Mouse (Mus musculus) lung, adult 18-20 months (tissue): ENCODE measurements at regions not wholly inside any gene's neighbourhood (a gene's known extent, or its start where the extent isn't known, plus 50 kb on each side); places are given as distances from the start of the nearest gene placed in this dataset.

ENCODE experiments used
- DNase-seq, 2 experiments: peaks; one replicate each; pipeline ENCODE4 v3.0.0; 2022; ENCODE audit warnings: mixed read lengths in 2 of 2

DNA sequence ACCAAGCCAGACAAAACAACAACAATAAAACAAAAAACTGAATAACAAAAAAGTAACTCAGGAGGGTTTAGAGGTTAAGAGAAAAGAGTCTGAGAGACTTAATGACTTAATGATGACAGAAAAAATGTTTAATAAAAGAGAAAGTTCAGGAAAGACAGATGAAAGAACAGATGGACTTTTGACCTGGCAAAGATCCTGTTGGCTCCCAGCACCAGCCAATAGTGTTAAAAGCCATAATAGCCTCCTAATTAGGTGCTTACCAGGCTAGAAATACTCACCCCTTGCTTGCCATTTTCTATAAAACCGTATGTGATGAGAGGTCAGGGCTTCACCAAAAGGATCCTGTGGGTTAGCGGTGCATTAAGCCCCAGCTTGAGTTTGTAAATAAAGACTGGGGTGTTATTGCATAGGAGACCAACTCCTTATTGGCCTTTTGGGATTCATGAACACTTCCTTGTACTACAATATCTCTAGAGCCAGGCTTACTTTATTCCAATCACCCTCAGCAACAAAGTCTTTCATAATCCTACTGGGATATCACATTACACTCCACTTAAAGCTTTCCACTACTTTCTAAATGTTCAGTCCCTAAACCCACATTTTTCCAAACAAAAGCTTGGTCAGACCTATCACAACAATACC, 282.1 kb upstream of the Rasa1 start:
- no peak for DNase-seq

- DNase-seq = no peak
Measured at GRCm38 (mm10) chr13:85557821-85558220, 268.9 kb upstream of the Rasa1 start.

DNA sequence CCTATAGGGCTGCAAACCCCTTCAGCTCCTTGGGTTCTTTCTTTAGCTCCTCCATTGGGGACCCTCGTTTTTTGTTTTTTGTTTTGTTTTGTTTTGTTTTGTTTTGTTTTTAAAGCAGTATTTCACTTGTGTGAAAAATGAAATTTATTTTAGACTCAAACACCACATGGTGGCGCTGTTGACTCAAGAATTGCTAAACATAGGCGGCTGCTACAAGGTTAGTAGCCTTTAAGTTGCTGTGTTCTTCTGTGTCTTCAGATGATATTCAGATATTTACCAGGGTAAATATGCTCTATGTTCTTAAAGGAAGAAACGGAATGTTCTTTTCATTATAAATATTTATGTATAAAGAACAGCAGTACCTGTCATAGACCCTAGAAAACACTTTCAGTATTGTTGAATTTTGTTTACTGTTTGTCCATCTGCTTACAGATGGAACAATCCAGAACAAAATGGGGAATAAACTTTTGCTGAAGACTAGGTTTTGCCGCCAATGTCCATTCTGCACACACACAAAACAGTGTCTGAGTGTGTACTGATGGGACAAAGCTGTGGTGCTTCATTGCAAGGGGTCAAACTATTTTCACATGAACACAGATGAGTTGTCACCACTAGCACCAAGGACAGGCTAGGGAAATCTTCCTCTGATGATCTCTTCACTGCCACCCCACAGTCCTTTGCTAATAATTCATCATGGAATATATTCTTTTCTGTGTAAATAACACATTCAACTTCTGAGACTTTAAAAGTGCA, 267.3 kb upstream of the Rasa1 start:
- peak in 1 of 2 experiments; percentile 5 for DNase-seq

- DNase-seq = no peak
Measured at GRCm38 (mm10) chr13:85553072-85553471, 264.1 kb upstream of the Rasa1 start.

GRCm38 (mm10) chr13:85509671-85510070, 220.7 kb upstream of the Rasa1 start:
- DNase-seq = no peak

DNA sequence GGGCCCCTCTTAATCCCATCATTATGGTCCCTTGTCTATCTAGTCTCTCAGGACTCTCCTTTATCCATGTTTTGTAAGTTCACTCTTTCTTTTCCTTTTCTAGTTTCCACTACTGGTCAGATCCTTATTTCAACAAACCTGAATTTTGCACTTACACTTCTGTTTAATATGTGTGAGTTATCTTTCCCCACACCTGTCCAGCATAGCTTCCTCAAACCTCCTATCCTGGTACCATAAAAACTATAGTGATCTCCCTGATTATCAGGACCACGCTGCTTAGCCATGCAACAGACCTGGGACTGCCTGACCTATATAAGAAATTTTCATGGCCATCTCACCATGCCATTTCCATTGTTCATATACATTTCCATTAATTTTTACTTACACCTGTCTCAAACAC, 219.6 kb upstream of the Rasa1 start:
- DNase-seq = no peak

GRCm38 (mm10) chr13:85507374-85508101, 218.6 kb upstream of the Rasa1 start:
- DNase-seq = no peak

DNA sequence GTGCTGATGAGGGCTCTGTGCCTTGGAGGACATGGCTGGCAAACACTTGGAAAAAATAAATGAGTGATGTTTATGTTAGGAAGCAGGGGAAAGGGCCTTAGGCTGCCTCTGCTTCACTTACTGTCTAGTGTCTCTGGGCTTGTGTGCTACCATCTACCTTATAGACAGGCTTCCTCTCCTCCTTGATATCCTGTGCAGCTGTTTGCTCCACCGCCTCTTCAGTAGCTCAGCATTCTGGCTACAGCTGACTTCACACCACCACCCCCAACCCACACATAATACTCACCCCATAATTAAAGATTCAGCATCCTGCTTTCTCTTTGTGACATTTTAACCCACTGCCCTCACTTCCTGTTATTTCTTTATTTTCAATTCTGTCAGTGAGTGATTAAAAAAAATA, 217.9 kb upstream of the Rasa1 start:
- DNase-seq = no peak

- DNase-seq = no peak
Measured at GRCm38 (mm10) chr13:85506030-85506429, 217.1 kb upstream of the Rasa1 start.

- no peak for DNase-seq
Measured at GRCm38 (mm10) chr13:85505046-85505445, 216.1 kb upstream of the Rasa1 start.

DNA sequence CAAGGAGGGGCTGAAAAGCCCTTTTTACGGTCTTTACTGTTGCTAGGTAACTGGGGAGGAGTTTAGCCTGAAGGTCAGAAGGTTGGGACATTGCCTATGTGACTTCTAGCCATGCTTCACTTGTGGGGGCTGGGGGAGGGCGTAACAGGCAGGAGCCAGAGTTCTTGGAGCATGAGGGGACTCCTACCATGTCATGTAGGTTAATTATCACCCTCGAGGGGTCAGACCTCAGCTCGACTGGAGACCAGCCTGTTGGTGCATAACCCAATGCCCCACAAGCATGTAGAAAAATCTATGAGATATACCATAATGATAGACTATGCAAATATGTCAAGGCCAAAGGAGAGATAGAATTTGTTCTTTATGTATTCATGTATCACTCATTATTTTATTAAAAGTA, 215.1 kb upstream of the Rasa1 start:
- no peak for DNase-seq

GRCm38 (mm10) chr13:85498696-85499095, 209.8 kb upstream of the Rasa1 start:
- no peak for DNase-seq

- no peak for DNase-seq
Measured at GRCm38 (mm10) chr13:85484790-85485189, 195.9 kb upstream of the Rasa1 start.

- no peak for DNase-seq
Measured at GRCm38 (mm10) chr13:85483348-85483747, 194.4 kb upstream of the Rasa1 start.

- DNase-seq = no peak
Measured at GRCm38 (mm10) chr13:85479405-85479804, 190.5 kb upstream of the Rasa1 start.

- no peak for DNase-seq
Measured at GRCm38 (mm10) chr13:85476274-85476846, 187.4 kb upstream of the Rasa1 start.

DNA sequence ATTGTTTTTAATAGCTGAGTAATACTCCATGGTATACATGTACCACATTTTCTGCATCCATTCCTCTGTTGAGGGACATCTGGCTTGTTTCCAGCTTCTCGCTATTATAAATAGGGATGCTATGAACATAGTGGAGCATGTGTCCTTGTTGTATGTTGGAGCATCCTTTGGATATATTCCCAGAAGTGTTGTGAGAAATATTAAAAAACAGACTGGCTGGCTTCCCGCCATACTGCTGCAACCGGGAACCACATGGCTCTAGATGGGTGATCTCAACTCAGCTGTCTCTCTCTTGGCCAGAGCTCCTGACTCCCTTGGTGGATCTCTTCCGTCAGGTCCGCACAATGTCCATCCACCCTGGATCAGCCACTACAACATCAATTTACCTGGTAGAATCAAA, 182.4 kb upstream of the Rasa1 start:
- no peak for DNase-seq

DNA sequence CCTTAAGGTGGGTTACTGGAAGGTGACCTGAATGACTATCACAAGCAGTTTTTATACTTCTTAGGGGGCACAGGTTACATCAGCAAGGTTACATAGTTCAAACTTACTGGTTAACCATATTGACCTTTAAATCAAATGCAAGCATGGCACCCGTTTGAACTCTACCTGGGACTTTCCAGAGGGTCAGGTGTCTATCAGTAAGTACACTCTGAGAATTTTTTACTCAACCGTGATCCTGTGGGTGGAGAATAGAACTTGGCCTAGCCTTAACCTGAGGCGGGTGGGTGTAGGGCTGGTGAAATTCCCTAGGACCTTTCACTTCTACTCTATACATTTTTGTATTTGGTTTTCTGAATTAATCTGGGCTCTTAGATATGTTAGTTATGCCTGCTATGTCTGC, 170.5 kb upstream of the Rasa1 start:
- DNase-seq = no peak

DNA sequence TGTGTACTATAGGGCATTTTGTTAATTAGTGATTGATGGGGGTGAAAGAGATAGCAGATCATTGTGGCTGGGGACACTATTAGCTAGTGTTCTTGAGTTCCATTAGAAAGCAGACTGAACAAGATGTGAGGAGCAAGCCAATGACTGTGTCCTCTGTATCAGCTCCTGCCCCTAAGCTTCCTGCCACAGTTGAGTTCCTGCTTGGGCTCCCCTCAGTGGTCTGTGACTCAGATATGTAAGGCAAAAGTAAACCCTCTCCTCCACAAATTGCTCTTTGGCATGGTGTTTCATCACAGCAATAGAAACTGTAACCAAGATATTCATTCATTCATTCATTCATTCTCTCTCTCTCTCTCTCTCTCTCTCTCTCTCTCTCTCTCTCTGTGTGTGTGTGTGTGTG, 169.7 kb upstream of the Rasa1 start:
- DNase-seq = no peak

DNA sequence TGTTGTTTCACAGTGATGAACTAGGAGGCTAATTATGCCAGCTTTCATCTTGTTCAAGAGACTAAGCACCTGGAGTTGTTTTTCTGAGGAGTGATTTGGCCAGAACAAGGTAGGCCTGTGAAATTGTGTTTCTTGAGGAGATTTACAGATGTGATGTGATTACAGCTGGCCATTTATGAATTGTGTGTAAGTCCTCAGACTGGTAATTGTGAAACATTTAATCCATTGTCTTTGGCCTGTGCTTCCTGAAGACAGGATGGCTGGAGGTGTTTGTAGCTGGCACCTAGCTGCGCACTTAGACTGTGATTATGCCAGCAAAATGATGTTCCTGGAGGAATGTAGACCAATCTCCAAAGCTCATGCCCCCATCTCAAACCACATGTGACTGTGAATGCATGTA, 150.7 kb upstream of the Rasa1 start:
- DNase-seq = no peak

GRCm38 (mm10) chr13:85437875-85438274, 148.9 kb upstream of the Rasa1 start:
- no peak for DNase-seq

DNA sequence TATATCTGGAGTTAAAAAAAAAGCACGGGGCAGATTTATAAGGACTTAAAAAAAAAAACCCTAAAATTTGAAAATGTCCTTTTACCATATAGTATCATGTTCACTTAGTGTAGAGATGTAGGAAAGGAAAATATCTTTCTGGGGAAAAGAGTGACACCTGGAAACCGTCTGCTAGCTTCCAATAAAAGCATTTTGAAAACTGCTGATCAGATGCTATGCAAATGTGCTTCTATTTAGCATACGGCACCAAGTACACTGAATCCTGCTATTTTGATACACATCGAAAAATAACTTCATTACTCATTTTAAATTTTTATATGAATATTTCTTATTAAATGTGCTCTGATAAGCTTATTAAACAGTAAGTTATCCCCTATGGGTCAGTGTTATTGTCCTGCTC, 148.1 kb upstream of the Rasa1 start:
- DNase-seq = no peak

DNA sequence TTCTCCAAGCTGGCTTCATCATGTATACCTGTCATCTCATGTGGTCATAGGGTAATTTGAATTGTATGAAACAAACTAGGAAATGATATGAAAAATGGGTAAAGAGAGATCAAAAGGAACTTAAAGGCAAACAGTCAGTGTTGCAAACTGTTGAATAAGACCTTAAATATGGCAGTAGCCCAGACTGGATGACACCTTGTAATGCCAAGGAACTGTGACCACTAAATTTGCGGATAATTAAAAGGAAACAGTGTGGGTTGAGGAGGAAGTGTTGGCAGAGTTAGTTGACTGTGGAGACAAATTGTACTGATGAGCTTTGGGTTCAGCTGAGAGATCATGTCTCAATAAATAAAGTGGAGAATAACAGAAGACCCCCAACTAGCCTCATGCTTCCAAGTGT, 147.3 kb upstream of the Rasa1 start:
- no peak for DNase-seq

DNA sequence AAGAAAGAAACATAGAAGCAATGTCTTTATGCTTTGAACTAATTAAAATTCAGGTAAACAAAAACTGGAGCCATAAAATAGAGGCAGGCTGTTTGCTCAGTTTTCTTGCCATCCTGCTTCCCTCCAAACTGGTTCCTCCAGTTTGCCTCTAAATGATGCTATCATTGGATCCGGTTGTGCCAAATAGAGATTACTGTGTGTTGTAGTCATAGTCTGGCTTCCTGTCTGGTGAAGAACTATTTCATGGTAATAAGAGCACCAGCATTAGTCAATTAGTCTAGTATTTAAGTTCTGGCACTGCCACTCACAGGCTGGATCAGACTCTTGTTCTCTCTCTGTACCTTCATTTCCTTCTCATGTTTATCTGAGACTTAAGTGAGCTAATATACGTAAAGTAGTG, 141.9 kb upstream of the Rasa1 start:
- DNase-seq = no peak
